Mouse (Mus musculus) urinary bladder, postnatal 36 days (tissue): Measurements from ENCODE around the gene Mrpl10.

Source experiments
- DNase-seq, 2 experiments: peaks; one replicate each; pipeline ENCODE4 v3.0.0; 2022; ENCODE audit warnings: low spot score in 2 of 2, mixed read lengths in 1 of 2

The Mrpl10 gene

GRCm38 (mm10) chr11:97069333-97069732 lies 28.0 kb downstream of the Mrpl10 start:
- DNase-seq: no peak

- DNase-seq: no peak
Measured at GRCm38 (mm10) chr11:97069770-97070169, 28.4 kb downstream of the Mrpl10 start.

- no peak for DNase-seq
Measured at GRCm38 (mm10) chr11:97071129-97071528, 29.8 kb downstream of the Mrpl10 start.

- no peak for DNase-seq
Measured at GRCm38 (mm10) chr11:97072533-97072932, 31.2 kb downstream of the Mrpl10 start.

GRCm38 (mm10) chr11:97074235-97074634 lies 32.9 kb downstream of the Mrpl10 start:
- no peak for DNase-seq

GRCm38 (mm10) chr11:97078751-97079150 lies 37.4 kb downstream of the Mrpl10 start:
- no peak for DNase-seq

GRCm38 (mm10) chr11:97080291-97080690 lies 38.9 kb downstream of the Mrpl10 start:
- DNase-seq: no peak

GRCm38 (mm10) chr11:97082977-97083376 lies 41.6 kb downstream of the Mrpl10 start:
- peak; percentile 15 to 36 for DNase-seq

- DNase-seq: no peak
Measured at GRCm38 (mm10) chr11:97083401-97084140, 42.2 kb downstream of the Mrpl10 start.

GRCm38 (mm10) chr11:97084821-97085505 lies 43.6 kb downstream of the Mrpl10 start:
- no peak for DNase-seq

- DNase-seq: no peak
Measured at GRCm38 (mm10) chr11:97086365-97086764, 45.0 kb downstream of the Mrpl10 start.

GRCm38 (mm10) chr11:97094600-97094999 lies 53.2 kb downstream of the Mrpl10 start:
- no peak for DNase-seq

GRCm38 (mm10) chr11:97098791-97099190 lies 57.4 kb downstream of the Mrpl10 start:
- peak in 1 of 2 experiments; percentile 17 for DNase-seq
